Mouse (Mus musculus) thymus, postnatal 0 days (tissue): ENCODE results near the gene Xylt2. TPM values are rescaled to one million over a fixed set of nuclear protein-coding genes. Genes with fewer than 3 reads are reported as not detected.

Experiments
- DNase-seq: peaks from one replicate; pipeline ENCODE4 v3.0.0-alpha.2; 2015; ENCODE audit warnings: low spot score
- polyA plus RNA-seq: library from polyadenylated mRNA; unstranded; fragments of >200 nt; fragmentation: Nextera tagmentation; extraction: Ambion mirVana; gene quantifications from 2 replicates; pipeline ENCODE4 v1.2.1, GENCODE M21; 2015

The Xylt2 gene
- polyA plus RNA-seq, 1 experiment from 2014 or later: 15.4 TPM

GRCm38 (mm10) chr11:94617646-94618045 lies 59.7 kb downstream of the Xylt2 start:
- DNase-seq: no peak

GRCm38 (mm10) chr11:94615494-94615893 lies 61.8 kb downstream of the Xylt2 start:
- DNase-seq: no peak

GRCm38 (mm10) chr11:94614603-94615002 lies 62.7 kb downstream of the Xylt2 start:
- DNase-seq: no peak

Other genes with a start within 250 kb of the Xylt2 start
- 0.21 and 0.23 TPM in 2 replicates for gene Cacna1g, start 203.3 kb downstream of the Xylt2 start, polyA plus RNA-seq
- 0.09 TPM in 1 of 2 replicates, not detected in the other for gene Spata20, start 191.3 kb downstream of the Xylt2 start, polyA plus RNA-seq
- 0.78 and 0.91 TPM in 2 replicates for gene Epn3, start 177.5 kb downstream of the Xylt2 start, polyA plus RNA-seq
- 0.14 and 0.17 TPM in 2 replicates for gene Mycbpap, start 155.8 kb downstream of the Xylt2 start, polyA plus RNA-seq
- 2.4 and 3.2 TPM in 2 replicates for gene Rsad1, start 128.3 kb downstream of the Xylt2 start, polyA plus RNA-seq
- 0.94 and 1.3 TPM in 2 replicates for gene Chad, start 112.5 kb downstream of the Xylt2 start, polyA plus RNA-seq
- 2.7 and 3.0 TPM in 2 replicates for gene Acsf2, start 75.6 kb downstream of the Xylt2 start, polyA plus RNA-seq
- gene Lrrc59, start 47.7 kb downstream of the Xylt2 start, polyA plus RNA-seq: 114 and 118 TPM in 2 replicates
- gene Mrpl27, start 23.7 kb downstream of the Xylt2 start, polyA plus RNA-seq: 109 and 134 TPM in 2 replicates
- 16.2 and 16.8 TPM in 2 replicates for gene Eme1, start 23.6 kb downstream of the Xylt2 start, polyA plus RNA-seq
- gene Gm11541, start 27.0 kb upstream of the Xylt2 start, polyA plus RNA-seq: 0.08 and 0.13 TPM in 2 replicates
- 0.12 TPM in 1 of 2 replicates, not detected in the other for gene Cdc34b, start 64.3 kb upstream of the Xylt2 start, polyA plus RNA-seq
- gene Tmem92, start 105.2 kb upstream of the Xylt2 start, polyA plus RNA-seq: 0.18 and 0.21 TPM in 2 replicates